Mouse (Mus musculus) heart, postnatal 4 days (tissue): ENCODE results near the gene Grik4. TPM values are rescaled to one million over a fixed set of nuclear protein-coding genes. Genes with fewer than 3 reads are reported as not detected.
A peak's percentile ranks its signal among the peaks of the same experiment; 100 is the strongest.
"Not testable (repeated sequence)": the region's sequence is repeated elsewhere in the genome, so short reads cannot be mapped to it uniquely, and the experiment has no call there.

Experiments used
- DNase-seq: peaks from one replicate; pipeline ENCODE4 v3.0.0; 2021
- total RNA-seq, 2 experiments: library from RNA; stranded (reverse); gene quantifications; 2 replicates each; pipeline ENCODE4 v1.2.3; 2021

Gene Grik4
- under 1 TPM in 1 of 2 experiments, not detected in 1; 0.10 TPM for total RNA-seq

GRCm38 (mm10) chr9:42943781-42944535 lies at the start of gene Grik4:
Grik4 (minus strand) TSS chr9:42944493.
- DNase-seq: peak; percentile 14

- no peak for DNase-seq
Observed at GRCm38 (mm10) chr9:42993659-42994058, 49.4 kb upstream of the Grik4 start.

- DNase-seq: no peak
Observed at GRCm38 (mm10) chr9:42987988-42988387, 43.7 kb upstream of the Grik4 start.

- DNase-seq: no peak
Observed at GRCm38 (mm10) chr9:42968894-42969521, 24.7 kb upstream of the Grik4 start.

- DNase-seq: peak; percentile 43
Observed at GRCm38 (mm10) chr9:42967731-42968130, 23.4 kb upstream of the Grik4 start.

- DNase-seq: not testable (repeated sequence)
Observed at GRCm38 (mm10) chr9:42964809-42965208, 20.5 kb upstream of the Grik4 start.

- no peak for DNase-seq
Observed at GRCm38 (mm10) chr9:42964366-42964765, 20.1 kb upstream of the Grik4 start.

- DNase-seq: no peak
Observed at GRCm38 (mm10) chr9:42962506-42962905, 18.2 kb upstream of the Grik4 start.

- DNase-seq: no peak
Observed at GRCm38 (mm10) chr9:42958401-42958800, 14.1 kb upstream of the Grik4 start.

- no peak for DNase-seq
Observed at GRCm38 (mm10) chr9:42948381-42948780, 4.1 kb upstream of the Grik4 start.

- DNase-seq: no peak
Observed at GRCm38 (mm10) chr9:42945174-42945573, 881 bp upstream of the Grik4 start.

- DNase-seq: peak; percentile 92
Observed at GRCm38 (mm10) chr9:42944536-42945006, 278 bp upstream of the Grik4 start.

GRCm38 (mm10) chr9:42943057-42943529 lies 1.2 kb downstream of the Grik4 start:
- DNase-seq: peak; percentile 13

- DNase-seq: no peak
Observed at GRCm38 (mm10) chr9:42942148-42942547, 2.1 kb downstream of the Grik4 start.

- no peak for DNase-seq
Observed at GRCm38 (mm10) chr9:42932146-42932545, 12.1 kb downstream of the Grik4 start.

- DNase-seq: no peak
Observed at GRCm38 (mm10) chr9:42927498-42927897, 16.8 kb downstream of the Grik4 start.

GRCm38 (mm10) chr9:42926564-42926963 lies 17.7 kb downstream of the Grik4 start:
- DNase-seq: no peak

- no peak for DNase-seq
Observed at GRCm38 (mm10) chr9:42921830-42922229, 22.5 kb downstream of the Grik4 start.

- no peak for DNase-seq
Observed at GRCm38 (mm10) chr9:42920190-42920589, 24.1 kb downstream of the Grik4 start.

GRCm38 (mm10) chr9:42917911-42918310 lies 26.4 kb downstream of the Grik4 start:
- DNase-seq: no peak

GRCm38 (mm10) chr9:42913201-42913600 lies 31.1 kb downstream of the Grik4 start:
- no peak for DNase-seq

GRCm38 (mm10) chr9:42908657-42909313 lies 35.5 kb downstream of the Grik4 start:
- no peak for DNase-seq

- no peak for DNase-seq
Observed at GRCm38 (mm10) chr9:42906995-42907394, 37.3 kb downstream of the Grik4 start.
